Comparison of ENCODE assay signal across 8 mouse cellular contexts in the genomic region with DNA sequence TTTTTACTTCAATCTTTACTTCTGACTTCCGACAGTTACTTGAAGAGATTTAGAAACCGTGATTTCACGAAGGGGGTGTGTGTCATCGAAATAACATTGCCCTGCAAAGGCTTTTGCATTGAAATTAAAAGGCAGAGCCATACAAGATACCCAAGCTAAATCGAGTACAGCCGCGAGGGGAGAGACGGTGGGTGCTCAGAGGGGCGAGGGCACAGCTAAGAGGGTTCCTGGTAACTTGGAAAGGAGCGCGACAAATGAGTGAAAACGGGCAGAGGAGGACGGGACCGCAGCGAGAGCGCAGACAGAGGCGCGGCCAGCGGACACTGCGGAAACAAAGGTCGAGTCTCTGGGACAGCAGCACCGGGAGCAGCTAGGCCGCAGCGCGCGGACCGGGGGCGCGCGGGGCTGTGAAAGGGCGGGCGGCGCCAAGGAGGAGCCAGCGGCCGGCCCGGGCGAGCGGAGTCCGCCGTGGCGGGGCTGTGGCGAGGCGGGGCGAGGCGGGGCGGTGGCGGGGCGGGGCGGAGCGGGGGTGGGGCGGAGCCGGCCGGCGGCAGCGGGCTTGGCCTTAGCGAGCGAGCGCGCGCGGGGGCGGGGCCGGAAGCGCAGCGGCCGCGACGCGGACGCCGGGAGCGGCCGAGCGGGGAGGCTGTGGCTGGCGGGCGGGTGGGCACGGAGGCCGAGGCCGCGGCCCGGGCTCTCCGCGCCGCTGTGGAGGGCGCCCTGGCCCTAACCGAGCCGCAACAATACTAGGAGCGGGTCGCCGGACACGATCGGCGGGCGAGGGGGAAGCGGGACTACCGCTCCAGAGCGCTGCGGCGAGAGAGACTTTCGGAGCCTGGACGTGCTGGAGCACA. TPM values are rescaled to one million over a fixed set of nuclear protein-coding genes. Genes with fewer than 3 reads are reported as not detected.
DNase-seq lines count a peak whose midpoint lies in the region; ATAC-seq and TF ChIP-seq lines count a peak whose summit lies in the region.

Gene Arhgef11 (plus strand): TSS at position 603 of the 854 bp plus-strand sequence.

- no peaks in the 10 kb centered on the region for H3K27me3 ChIP-seq in hindbrain, embryonic 16.5 days (replicated peaks; ENCODE audit: control insufficient read depth, insufficient read depth, low read length)

- WGBS in hindbrain, embryonic 16.5 days: 1% methylated on average over 75 of the region's 101 CpGs

- peak within 1 kb of the TSS; percentile 98 for H3K27ac ChIP-seq in gastrocnemius, adult 2 months
- H3K27ac ChIP-seq in hindbrain, embryonic 16.5 days (ENCODE audit: low read depth, low read length): peak within 1 kb of the TSS; percentile 90

- H3K9ac ChIP-seq in hindbrain, embryonic 16.5 days (ENCODE audit: low read depth, low read length): peak within 1 kb of the TSS; percentile 90

- peak; percentile 81 for DNase-seq in ZHBTc4 (ENCODE audit: low read depth, low spot score)
- peak; percentile 42 to 79 for DNase-seq in cerebellum, postnatal 4 days (ENCODE audit: low spot score in 2 of 2)
- DNase-seq in gastrocnemius, adult 2 months: peak; percentile 92
- DNase-seq in left cerebral cortex, adult 8-10 months (ENCODE audit: low spot score in 2 of 2): peak; percentile 39 to 60
- DNase-seq in right cerebral cortex, adult 2 months (ENCODE audit: low spot score in 2 of 2): peak; percentile 48 to 71
- DNase-seq in urinary bladder, postnatal 14 days (ENCODE audit: low spot score): peak; percentile 81

- ATAC-seq in hindbrain, embryonic 16.5 days: peak; percentile 95
- ATAC-seq in megakaryocyte, adult 5-6 weeks (ENCODE audit: poor library complexity, severe bottlenecking): peak; percentile 82

- peak within 1 kb of the TSS; percentile 91 for H3K4me3 ChIP-seq in gastrocnemius, adult 2 months
- H3K4me3 ChIP-seq in hindbrain, embryonic 16.5 days (ENCODE audit: low read length): peak within 1 kb of the TSS; percentile 78

- H3K36me3 ChIP-seq in hindbrain, embryonic 16.5 days (ENCODE audit: control insufficient read depth, insufficient read depth, low read length): no peaks in the 10 kb centered on the region

- no peaks in the 10 kb centered on the region for H3K9me3 ChIP-seq in hindbrain, embryonic 16.5 days (ENCODE audit: control insufficient read depth, low read length)

- peaks cover 28% of the 10 kb centered on the region for H3K4me1 ChIP-seq in hindbrain, embryonic 16.5 days (ENCODE audit: control insufficient read depth, insufficient read depth, low read depth, low read length)

- intact Hi-C loops in gastrocnemius, adult 2 months (cut with DNase I): loop anchor here (5.0 kb wide), 1 partner anchor 90 kb away; the partner anchor contains the start of gene Etv3

- TF ChIP-seq CTCF in gastrocnemius, adult 2 months (IDR thresholded peaks at IDR 0.05): no peak

- H3K4me2 ChIP-seq in hindbrain, embryonic 16.5 days (ENCODE audit: low read length): peak within 1 kb of the TSS; percentile 90

RNA-seq across cellular contexts. Expression of gene Arhgef11, which starts in this region (rescaled TPM):
- 10 to 100 TPM; 16.5 to 17.3 TPM for total RNA-seq in gastrocnemius, adult 2 months (2021)
- 20.9 and 23.3 TPM in 2 replicates for polyA plus RNA-seq in hindbrain, embryonic 16.5 days (2015; fragmentation: Nextera tagmentation; extraction: Ambion mirVana)
- total RNA-seq in left cerebral cortex, adult 8-10 months (2022): 10 to 100 TPM; 49.1 to 60.9 (median 52.4) TPM
- 18.9 and 20.3 TPM in 2 replicates for total RNA-seq in megakaryocyte, adult 5-6 weeks (2015)
- 14.1 and 19.8 TPM in 2 replicates for total RNA-seq in megakaryocyte, adult 5-6 weeks (2017)

Comparison
In these comparisons a context has a peak if more than half of its experiments do, and no peak if none do; other contexts are left out.
1. Peak in every context shown above with its lines: DNase-seq, ATAC-seq, H3K4me3 ChIP-seq and H3K27ac ChIP-seq.